Mouse (Mus musculus) brain, embryonic 14.5 days (tissue): ENCODE results near the gene Ddr2.

Experiments
- CTCF ChIP-seq: fragments of 200-500 bp; IDR thresholded peaks from 2 replicates; pipeline ENCODE4 v1.5.1; 2012; ENCODE audit warnings: inconsistent platforms, mild to moderate bottlenecking, moderate library complexity, borderline replicate concordance; ENCODE audit not compliant: insufficient read depth, insufficient read length; ENCODE audit errors: extremely low read depth
- POLR2A ChIP-seq: fragments of 200-500 bp; IDR thresholded peaks from 2 replicates; pipeline ENCODE4 v1.6.1; 2012; ENCODE audit warnings: mild to moderate bottlenecking, inconsistent platforms, borderline replicate concordance; ENCODE audit not compliant: poor library complexity, insufficient read depth, insufficient read length, severe bottlenecking; ENCODE audit errors: extremely low read depth

- TF ChIP-seq CTCF, result no peak
- TF ChIP-seq POLR2A, result no peak
Observed at GRCm38 (mm10) chr1:170042996-170043395, 67.6 kb downstream of the Ddr2 start.
